Mouse (Mus musculus) lung, postnatal 0 days (tissue): ENCODE data around the gene Ccdc33.

ENCODE experiments used
- CTCF ChIP-seq: IDR thresholded peaks from 2 replicates; pipeline ENCODE4 v1.5.1; 2016; ENCODE audit warnings: antibody characterized with exemption, mild to moderate bottlenecking
- EP300 ChIP-seq: IDR thresholded peaks from 2 replicates; pipeline ENCODE4 v1.6.1; 2016; ENCODE audit warnings: antibody characterized with exemption, mild to moderate bottlenecking, control low read depth

GRCm38 (mm10) chr9:58065977-58066730 is 52.5 kb downstream of the Ccdc33 start:
- TF ChIP-seq EP300 (no peak), CTCF (no peak)
